30 mouse cellular contexts compared by ENCODE assay signal in genomic region chr17:31095570-31095969, GRCm38 (mm10). TPM values are rescaled to one million over a fixed set of nuclear protein-coding genes. Genes with fewer than 3 reads are reported as not detected.
A peak's percentile ranks its signal among the peaks of the same experiment; 100 is the strongest.
DNase-seq lines count a peak whose midpoint lies in the region; TF ChIP-seq lines count a peak whose summit lies in the region.
"Had no signal": no experiment of that assay in that cellular context is flagged by ENCODE, and none has a peak within 500 bp of the region (broad histone marks: within the 10 kb centered on the region; RNA-seq: fewer than 3 reads in every experiment).

No protein-coding gene starts in this region.

- no peak for TF ChIP-seq CTCF in cerebellum, adult 2 months (IDR thresholded peaks at IDR 0.05; ENCODE audit: borderline replicate concordance, insufficient read depth, low read depth, low read length)

- H3K4me1 ChIP-seq in cerebellum, adult 2 months (ENCODE audit: control insufficient read depth, insufficient read depth, low read length): peaks cover 28% of the 10 kb centered on the region

- H3K27me3 ChIP-seq in cerebellum, adult 2 months (ENCODE audit: control insufficient read depth, insufficient read depth, low read length): no peaks in the 10 kb centered on the region
- H3K27me3 ChIP-seq: embryonic facial prominence, embryonic 12.5 days; embryonic facial prominence, embryonic 15.5 days; heart, embryonic 15.5 days had no signal

- WGBS in cerebellum, adult 2 months: 27% methylated on average over 7 of the region's 7 CpGs

- no peak overlapping the region for H3K4me3 ChIP-seq in cerebellum, adult 2 months (replicated peaks; ENCODE audit: insufficient read depth, low read depth, low read length)
- H3K4me3 ChIP-seq: embryonic facial prominence, embryonic 12.5 days; embryonic facial prominence, embryonic 15.5 days; gastrocnemius, adult 2 months; heart, embryonic 12.5 days; heart, embryonic 15.5 days had no signal

- TF ChIP-seq POLR2A in cerebellum, adult 2 months (IDR thresholded peaks at IDR 0.05; ENCODE audit: borderline replicate concordance, insufficient read depth, low read length): no peak

- peak overlapping the region; percentile 42; the same call in 1 of the 2 replicates for H3K27ac ChIP-seq in cerebellum, adult 2 months (ENCODE audit: insufficient read depth, low read length)
- H3K27ac ChIP-seq: embryonic facial prominence, embryonic 12.5 days; embryonic facial prominence, embryonic 15.5 days; gastrocnemius, adult 2 months; heart, embryonic 15.5 days; hindbrain, embryonic 14.5 days; hindbrain, postnatal 0 days had no signal

- DNase-seq in cerebellum, adult 2 months: peak; percentile 57 to 69
- DNase-seq in cerebellum, postnatal 10 days: no peak
- peak; percentile 53 to 64 for DNase-seq in cerebellum, postnatal 25 days
- no peak for DNase-seq in cerebellum, postnatal 4 days (ENCODE audit: low spot score in 2 of 2)
- DNase-seq in brain, adult 2 months (ENCODE audit: low read depth, low spot score): peak; percentile 55
- no peak for DNase-seq in ovary, adult 18-20 months (ENCODE audit: low spot score)
- DNase-seq: adrenal gland, adult 8-10 months; adrenal gland, postnatal 25 days; forebrain, postnatal 0 days; gastrocnemius, adult 2 months; gastrocnemius, postnatal 14 days; heart, adult 11 months; heart, postnatal 14 days; heart, postnatal 4 days; kidney, adult 18-20 months; kidney, adult 9 months had no signal

RNA-seq across cellular contexts. Expression of gene Tff3, which starts 33.9 kb away (rescaled TPM):
- 0.77 and 1.2 TPM in 2 replicates for polyA plus RNA-seq in cerebellum, adult 2 months (2012; rRNA removed)
- polyA plus RNA-seq: activated CD4-positive, CD25-positive, alpha-beta regulatory T cell, adult 4 months; C2C12; CD4-positive, CD25-positive, alpha-beta regulatory T cell, adult 4 months; embryonic facial prominence, embryonic 12.5 days; embryonic facial prominence, embryonic 15.5 days; heart, embryonic 12.5 days; heart, embryonic 15.5 days; inflammation-experienced regulatory T-cells, adult 6 months had no signal

RNA-seq across cellular contexts. Expression of gene Abcg1, which starts 38.1 kb away (rescaled TPM):
- polyA plus RNA-seq in cerebellum, adult 2 months (2012; rRNA removed): 41.4 and 42.8 TPM in 2 replicates

RNA-seq across cellular contexts. Expression of gene Tff2, which starts 48.5 kb away (rescaled TPM):
- not detected in 2 replicates for polyA plus RNA-seq in cerebellum, adult 2 months (2012; rRNA removed)
- polyA plus RNA-seq: activated CD4-positive, CD25-positive, alpha-beta regulatory T cell, adult 4 months; C2C12; CD4-positive, CD25-positive, alpha-beta regulatory T cell, adult 4 months; embryonic facial prominence, embryonic 12.5 days; forebrain, embryonic 11.5 days; forebrain, embryonic 14.5 days; forebrain, postnatal 0 days; frontal cortex, adult 2 months; heart, embryonic 12.5 days; heart, embryonic 15.5 days; hindbrain, embryonic 11.5 days; hindbrain, embryonic 14.5 days; hindbrain, postnatal 0 days; inflammation-experienced regulatory T-cells, adult 6 months had no signal

Comparison
In these comparisons a context has a peak if more than half of its experiments do, and no peak if none do; other contexts are left out.
1. DNase-seq: peak in cerebellum, adult 2 months (2 of 2), cerebellum, postnatal 25 days (2 of 2) and brain, adult 2 months (single experiment); none in cerebellum, postnatal 10 days (0 of 2), cerebellum, postnatal 4 days (0 of 2) and ovary, adult 18-20 months (single experiment).